Mouse (Mus musculus): ENCODE data around the gene D630039A03Rik. TPM values are rescaled to one million over a fixed set of nuclear protein-coding genes. Genes with fewer than 3 reads are reported as not detected.
"Not testable (repeated sequence)": the region's sequence is repeated elsewhere in the genome, so short reads cannot be mapped to it uniquely, and the experiment has no call there.

The D630039A03Rik gene
- polyA plus RNA-seq, 1 experiment from 2014 or later, result 0.07 TPM

GRCm38 (mm10) chr4:57888978-57889377 is 27.1 kb downstream of the D630039A03Rik start:
- H3K36me3 ChIP-seq (ENCODE audit: control insufficient read depth, insufficient read depth, low read length); H3K27me3 ChIP-seq (ENCODE audit: control insufficient read depth, insufficient read depth, low read length); H3K9me3 ChIP-seq (replicated peaks; ENCODE audit: control insufficient read depth, low read length); H3K9ac ChIP-seq (ENCODE audit: low read depth, low read length); H3K4me3 ChIP-seq (ENCODE audit: low read depth, low read length); ATAC-seq (replicated peaks; ENCODE audit: insufficient number of reproducible peaks, low FRiP score, low TSS enrichment); H3K27ac ChIP-seq (ENCODE audit: low read depth, low read length); H3K4me2 ChIP-seq: not testable (repeated sequence)
- 87% methylated on average over 1 of the region's 1 CpGs for WGBS (ENCODE audit: insufficient replicate concordance)
- H3K4me1 ChIP-seq (ENCODE audit: control insufficient read depth, insufficient read depth, low read length), result peaks cover 23% of the 10 kb centered on the region

GRCm38 (mm10) chr4:57888246-57888645 is 27.9 kb downstream of the D630039A03Rik start:
- H3K4me2 ChIP-seq, result no peak overlapping the region
- no peak overlapping the region for H3K4me3 ChIP-seq (ENCODE audit: low read depth, low read length)
- no peak overlapping the region for H3K27ac ChIP-seq (ENCODE audit: low read depth, low read length)
- no peaks in the 10 kb centered on the region for H3K9me3 ChIP-seq (replicated peaks; ENCODE audit: control insufficient read depth, low read length)
- 89% methylated on average over 2 of the region's 2 CpGs for WGBS (ENCODE audit: insufficient replicate concordance)
- no peaks in the 10 kb centered on the region for H3K27me3 ChIP-seq (ENCODE audit: control insufficient read depth, insufficient read depth, low read length)
- H3K4me1 ChIP-seq (ENCODE audit: control insufficient read depth, insufficient read depth, low read length), result peaks cover 30% of the 10 kb centered on the region
- ATAC-seq (replicated peaks; ENCODE audit: insufficient number of reproducible peaks, low FRiP score, low TSS enrichment), result no peak
- H3K9ac ChIP-seq (ENCODE audit: low read depth, low read length), result no peak overlapping the region
- peaks cover 3% of the 10 kb centered on the region; the same call in 1 of the 2 replicates for H3K36me3 ChIP-seq (ENCODE audit: control insufficient read depth, insufficient read depth, low read length)

- H3K9ac ChIP-seq (ENCODE audit: low read depth, low read length), result no peak overlapping the region
- no peak for ATAC-seq (replicated peaks; ENCODE audit: insufficient number of reproducible peaks, low FRiP score, low TSS enrichment)
- no peaks in the 10 kb centered on the region for H3K36me3 ChIP-seq (ENCODE audit: control insufficient read depth, insufficient read depth, low read length)
- no peak overlapping the region for H3K27ac ChIP-seq (ENCODE audit: low read depth, low read length)
- H3K4me2 ChIP-seq, result no peak overlapping the region
- WGBS (ENCODE audit: insufficient replicate concordance), result 90% methylated on average over 3 of the region's 3 CpGs
- H3K9me3 ChIP-seq (replicated peaks; ENCODE audit: control insufficient read depth, low read length), result no peaks in the 10 kb centered on the region
- H3K27me3 ChIP-seq (ENCODE audit: control insufficient read depth, insufficient read depth, low read length), result no peaks in the 10 kb centered on the region
- no peak overlapping the region for H3K4me3 ChIP-seq (ENCODE audit: low read depth, low read length)
- H3K4me1 ChIP-seq (ENCODE audit: control insufficient read depth, insufficient read depth, low read length), result peaks cover 42% of the 10 kb centered on the region
Measured at GRCm38 (mm10) chr4:57886888-57887230, 29.2 kb downstream of the D630039A03Rik start.

GRCm38 (mm10) chr4:57886066-57886887 is 29.8 kb downstream of the D630039A03Rik start:
- Histone ChIP-seq H3K27ac (ENCODE audit: low read depth, low read length) (no peak overlapping the region), H3K36me3 (ENCODE audit: control insufficient read depth, insufficient read depth, low read length) (no peaks in the 10 kb centered on the region), H3K4me3 (ENCODE audit: low read depth, low read length) (no peak overlapping the region), H3K9me3 (replicated peaks; ENCODE audit: control insufficient read depth, low read length) (no peaks in the 10 kb centered on the region), H3K9ac (ENCODE audit: low read depth, low read length) (no peak overlapping the region), H3K27me3 (ENCODE audit: control insufficient read depth, insufficient read depth, low read length) (no peaks in the 10 kb centered on the region), H3K4me1 (ENCODE audit: control insufficient read depth, insufficient read depth, low read length) (peaks cover 44% of the 10 kb centered on the region), H3K4me2 (no peak overlapping the region)
- 59% methylated on average over 11 of the region's 11 CpGs for WGBS (ENCODE audit: insufficient replicate concordance)
- no peak for ATAC-seq (replicated peaks; ENCODE audit: insufficient number of reproducible peaks, low FRiP score, low TSS enrichment)

GRCm38 (mm10) chr4:57885186-57885585 is 30.9 kb downstream of the D630039A03Rik start:
- Histone ChIP-seq H3K9ac (ENCODE audit: low read depth, low read length) (no peak overlapping the region), H3K4me2 (no peak overlapping the region), H3K4me3 (ENCODE audit: low read depth, low read length) (no peak overlapping the region), H3K4me1 (ENCODE audit: control insufficient read depth, insufficient read depth, low read length) (peaks cover 44% of the 10 kb centered on the region), H3K36me3 (ENCODE audit: control insufficient read depth, insufficient read depth, low read length) (no peaks in the 10 kb centered on the region), H3K27me3 (ENCODE audit: control insufficient read depth, insufficient read depth, low read length) (no peaks in the 10 kb centered on the region), H3K9me3 (replicated peaks; ENCODE audit: control insufficient read depth, low read length) (no peaks in the 10 kb centered on the region), H3K27ac (ENCODE audit: low read depth, low read length) (no peak overlapping the region)
- WGBS (ENCODE audit: insufficient replicate concordance), result 61% methylated on average over 2 of the region's 2 CpGs
- ATAC-seq (replicated peaks; ENCODE audit: insufficient number of reproducible peaks, low FRiP score, low TSS enrichment), result no peak

- 71% methylated on average over 3 of the region's 3 CpGs for WGBS (ENCODE audit: insufficient replicate concordance)
- Histone ChIP-seq H3K4me1 (ENCODE audit: control insufficient read depth, insufficient read depth, low read length) (peaks cover 44% of the 10 kb centered on the region), H3K27ac (ENCODE audit: low read depth, low read length) (no peak overlapping the region)
Measured at GRCm38 (mm10) chr4:57884511-57884910, 31.6 kb downstream of the D630039A03Rik start.

GRCm38 (mm10) chr4:57883520-57884421 is 32.3 kb downstream of the D630039A03Rik start:
- H3K9me3 ChIP-seq (replicated peaks; ENCODE audit: control insufficient read depth, low read length), result no peaks in the 10 kb centered on the region
- H3K27ac ChIP-seq (ENCODE audit: low read depth, low read length), result no peak overlapping the region
- H3K9ac ChIP-seq (ENCODE audit: low read depth, low read length), result no peak overlapping the region
- H3K36me3 ChIP-seq (ENCODE audit: control insufficient read depth, insufficient read depth, low read length), result no peaks in the 10 kb centered on the region
- no peak overlapping the region for H3K4me2 ChIP-seq
- H3K4me1 ChIP-seq (ENCODE audit: control insufficient read depth, insufficient read depth, low read length), result peaks cover 44% of the 10 kb centered on the region
- 73% methylated on average over 7 of the region's 7 CpGs for WGBS (ENCODE audit: insufficient replicate concordance)
- H3K4me3 ChIP-seq (ENCODE audit: low read depth, low read length), result no peak overlapping the region
- no peak for ATAC-seq (replicated peaks; ENCODE audit: insufficient number of reproducible peaks, low FRiP score, low TSS enrichment)
- no peaks in the 10 kb centered on the region for H3K27me3 ChIP-seq (ENCODE audit: control insufficient read depth, insufficient read depth, low read length)

More at GRCm38 (mm10) chr4:57884511-57884910, 31.6 kb downstream of the D630039A03Rik start:
- Histone ChIP-seq H3K36me3 (ENCODE audit: control insufficient read depth, insufficient read depth, low read length) (no peaks in the 10 kb centered on the region), H3K4me3 (ENCODE audit: low read depth, low read length) (no peak overlapping the region), H3K9ac (ENCODE audit: low read depth, low read length) (no peak overlapping the region), H3K9me3 (replicated peaks; ENCODE audit: control insufficient read depth, low read length) (no peaks in the 10 kb centered on the region), H3K27me3 (ENCODE audit: control insufficient read depth, insufficient read depth, low read length) (no peaks in the 10 kb centered on the region), H3K4me2 (no peak overlapping the region)
- ATAC-seq (replicated peaks; ENCODE audit: insufficient number of reproducible peaks, low FRiP score, low TSS enrichment), result no peak

- no peak for ATAC-seq (replicated peaks; ENCODE audit: insufficient number of reproducible peaks, low FRiP score, low TSS enrichment)
- H3K9me3 ChIP-seq (replicated peaks; ENCODE audit: control insufficient read depth, low read length), result no peaks in the 10 kb centered on the region
- no peak overlapping the region for H3K4me3 ChIP-seq (ENCODE audit: low read depth, low read length)
- no peak overlapping the region for H3K9ac ChIP-seq (ENCODE audit: low read depth, low read length)
- no peaks in the 10 kb centered on the region for H3K27me3 ChIP-seq (ENCODE audit: control insufficient read depth, insufficient read depth, low read length)
- WGBS (ENCODE audit: insufficient replicate concordance), result 16% methylated on average over 6 of the region's 6 CpGs
- no peak overlapping the region for H3K27ac ChIP-seq (ENCODE audit: low read depth, low read length)
- H3K36me3 ChIP-seq (ENCODE audit: control insufficient read depth, insufficient read depth, low read length), result no peaks in the 10 kb centered on the region
- peaks cover 27% of the 10 kb centered on the region for H3K4me1 ChIP-seq (ENCODE audit: control insufficient read depth, insufficient read depth, low read length)
- no peak overlapping the region for H3K4me2 ChIP-seq
Measured at GRCm38 (mm10) chr4:57879804-57880357, 36.2 kb downstream of the D630039A03Rik start.

Data from heart, embryonic 11.5 days (tissue).